Mouse (Mus musculus) R1 (cell line): ENCODE measurements around the gene Ikzf3.

Experiments
- DNase-seq: peaks from one replicate; pipeline ENCODE4 v3.0.0-alpha.2; 2018; ENCODE audit warnings: low read depth, low spot score

The Ikzf3 gene

DNA sequence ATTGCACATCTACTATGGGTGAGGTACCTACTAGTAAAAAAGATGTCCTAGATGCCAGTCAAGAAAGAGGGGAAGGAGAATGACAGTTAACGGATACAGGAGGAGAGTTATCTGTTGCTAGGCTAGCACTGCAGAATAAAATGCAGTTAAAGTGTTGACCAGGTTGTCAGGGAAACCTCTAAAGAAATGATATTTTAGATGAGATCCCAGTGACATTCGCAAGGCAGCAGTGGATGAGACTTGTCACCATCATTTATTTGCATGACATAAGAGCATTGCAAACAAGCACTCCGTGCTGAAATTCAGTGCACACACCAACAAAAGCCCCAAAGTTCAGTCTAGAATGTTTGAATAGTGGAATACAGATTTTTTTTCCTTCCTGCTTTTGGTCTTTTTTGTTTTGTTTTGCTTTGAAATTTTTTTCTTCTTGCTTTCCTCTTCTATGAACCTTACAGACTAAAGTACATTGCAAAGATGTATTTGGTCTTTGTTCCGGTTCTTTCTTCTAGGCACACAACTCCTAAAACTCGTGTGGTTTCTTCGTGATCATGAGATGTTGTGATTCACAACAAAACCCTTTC lies 32.4 kb downstream of the Ikzf3 start:
- no peak for DNase-seq

DNA sequence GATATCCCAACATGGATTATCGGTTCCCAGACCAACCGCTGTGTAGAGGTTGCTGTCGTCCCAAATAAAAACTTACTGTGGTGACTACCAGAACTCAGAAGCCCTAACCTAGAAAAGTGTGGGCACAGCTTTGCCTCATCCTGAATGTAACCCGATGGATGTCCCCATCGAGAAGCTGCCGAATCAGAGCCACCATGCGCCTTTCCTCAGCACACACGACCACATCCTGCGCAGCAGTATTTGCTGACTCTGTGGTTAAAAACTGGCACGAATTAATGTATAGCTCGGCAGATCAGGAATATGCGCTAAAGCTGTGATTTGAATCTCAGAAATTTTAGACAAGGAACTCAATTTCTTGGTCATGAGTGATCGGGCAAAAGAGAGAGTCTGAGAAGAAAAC lies 33.0 kb downstream of the Ikzf3 start:
- DNase-seq: no peak

DNA sequence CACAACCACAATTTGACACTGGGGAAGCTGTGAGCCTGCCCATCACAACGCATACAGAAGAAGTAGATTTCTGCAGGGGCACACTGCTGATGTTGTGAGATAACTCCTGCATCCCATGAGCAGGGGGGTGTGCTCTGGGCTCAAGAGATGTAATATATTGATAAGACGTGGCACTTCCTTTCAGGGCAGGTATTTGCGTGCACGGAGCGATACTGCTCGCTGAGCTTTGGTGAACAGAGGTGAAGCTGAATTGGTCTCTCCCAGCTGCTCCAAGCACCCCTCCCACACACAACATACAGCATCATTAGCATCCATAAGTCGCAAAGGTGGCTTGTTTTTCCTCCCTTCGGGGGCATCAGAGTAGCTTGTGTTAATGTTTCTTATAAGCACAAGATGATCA lies 35.7 kb downstream of the Ikzf3 start:
- DNase-seq: no peak

DNA sequence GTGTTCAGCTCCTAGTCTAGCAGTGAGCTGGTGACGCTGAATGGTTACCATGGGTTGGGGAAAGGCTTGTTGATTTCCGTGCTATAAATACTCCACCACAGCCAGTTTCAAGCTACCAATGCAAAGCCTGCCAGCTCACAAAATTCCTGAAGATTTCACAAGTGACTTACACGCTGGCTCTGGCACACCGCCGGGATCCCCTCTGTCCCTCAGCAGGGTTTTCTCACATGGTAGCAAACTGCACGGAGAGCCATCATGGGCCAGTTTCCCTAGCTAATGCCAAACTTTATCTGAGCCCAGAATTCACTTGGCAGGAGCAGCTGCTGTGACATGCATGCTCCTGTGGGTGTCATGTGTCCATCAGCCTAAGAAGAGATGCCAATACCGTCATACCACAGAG lies 36.4 kb downstream of the Ikzf3 start:
- DNase-seq: no peak

DNA sequence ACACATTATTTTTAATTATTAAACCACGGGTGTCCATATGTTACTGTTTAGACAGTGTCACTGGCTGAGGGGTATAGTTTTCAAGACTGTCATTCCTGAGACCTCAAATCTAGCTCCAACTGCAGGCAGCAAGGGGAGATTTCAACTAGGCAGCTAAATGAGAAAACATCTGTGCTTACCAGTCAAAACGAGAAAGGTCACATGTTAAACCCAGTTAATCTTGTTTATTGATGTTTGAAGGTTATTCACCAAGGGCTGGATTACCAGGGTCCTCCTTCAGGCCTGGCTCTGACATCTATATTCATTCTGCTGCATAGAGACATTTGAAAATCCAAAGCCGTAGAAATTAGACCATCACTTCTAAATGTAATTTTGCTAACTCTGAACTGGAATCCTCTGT lies 40.9 kb downstream of the Ikzf3 start:
- no peak for DNase-seq

DNA sequence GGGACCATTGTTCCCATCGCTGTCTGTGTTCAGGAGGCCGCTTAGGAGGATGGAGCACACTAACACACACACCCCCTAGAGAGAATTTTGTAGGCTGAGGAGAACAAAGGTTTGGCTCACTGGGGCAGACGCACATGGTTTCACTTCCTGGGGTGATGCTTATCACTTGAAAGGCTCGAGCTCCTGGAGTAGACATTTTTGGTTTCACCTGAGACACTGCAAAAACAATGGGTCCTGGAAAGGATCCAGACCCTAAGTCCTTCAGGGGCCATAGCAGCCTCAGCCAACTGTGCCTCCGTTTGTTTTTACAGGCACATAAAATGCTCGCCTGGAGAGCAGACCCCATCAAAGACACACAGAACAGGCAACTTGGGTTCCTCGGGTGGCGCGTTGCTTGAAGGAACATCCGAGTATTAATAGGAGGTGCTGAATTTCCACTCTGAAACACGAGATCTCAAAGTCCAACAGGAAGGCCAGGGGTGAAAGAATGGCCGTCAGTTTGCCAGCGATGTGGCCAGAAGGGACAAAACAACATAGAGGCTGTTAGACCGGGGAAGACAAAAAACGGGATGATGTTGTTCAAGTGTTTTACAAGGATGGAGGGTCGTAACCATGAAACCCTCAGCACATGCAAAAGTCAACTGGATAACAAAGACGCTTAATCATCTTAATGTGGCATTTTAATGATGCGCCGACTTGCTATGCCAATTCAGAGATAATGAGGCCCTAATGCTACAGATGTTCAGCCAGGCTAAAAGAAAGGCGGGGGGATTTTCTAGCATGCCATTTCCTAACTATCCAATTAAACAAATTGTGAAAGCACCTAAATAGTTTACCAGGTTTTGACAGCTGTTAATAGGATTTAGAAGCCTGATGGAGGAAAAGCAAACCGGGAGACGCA lies 48.2 kb downstream of the Ikzf3 start:
- peak; percentile 56 for DNase-seq

DNA sequence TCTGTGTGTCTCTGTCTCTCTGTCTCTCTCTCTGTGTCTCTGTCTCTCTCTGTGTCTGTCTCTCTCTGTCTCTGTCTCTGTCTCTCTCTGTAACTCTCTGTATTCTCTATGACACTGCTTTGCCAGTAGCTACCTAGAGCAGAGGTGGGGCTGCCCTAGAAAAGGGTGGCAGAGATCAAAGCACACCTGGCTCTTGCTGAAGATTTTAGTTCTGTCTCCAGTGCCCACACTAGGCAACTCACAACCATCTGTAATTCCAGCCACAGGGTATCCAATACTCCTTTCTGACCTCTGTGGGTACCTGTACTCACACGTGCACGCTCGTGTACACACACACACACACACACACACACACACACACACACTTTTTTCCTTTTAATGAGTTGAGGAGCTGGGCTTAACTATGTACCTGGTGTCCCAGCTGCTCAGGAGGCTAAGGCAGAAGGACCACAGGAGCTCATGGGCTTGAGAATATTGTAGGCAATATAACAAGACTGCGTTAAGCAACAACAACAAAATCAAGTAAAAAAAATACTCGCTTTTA lies 50.6 kb downstream of the Ikzf3 start:
- DNase-seq: no peak

DNA sequence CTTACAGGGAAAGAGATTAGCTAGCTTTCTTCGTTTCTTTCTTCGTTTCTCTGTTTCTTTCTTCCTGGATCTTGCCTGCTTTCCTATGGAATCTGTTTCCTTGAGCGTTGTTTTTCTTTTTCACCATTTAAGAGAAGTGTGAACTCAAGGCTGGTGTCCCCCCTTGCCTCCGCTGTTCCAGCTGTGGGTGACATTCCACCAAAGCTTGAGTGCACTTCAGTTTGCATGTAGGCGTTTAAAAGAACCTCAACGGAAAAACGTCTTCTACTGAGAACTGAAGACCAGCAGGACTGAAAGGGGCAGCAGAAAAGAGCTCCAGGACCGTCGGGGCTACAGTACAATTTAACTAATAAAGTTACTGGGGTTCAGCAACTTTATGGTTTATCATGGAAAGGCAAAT lies 52.4 kb downstream of the Ikzf3 start:
- no peak for DNase-seq

DNA sequence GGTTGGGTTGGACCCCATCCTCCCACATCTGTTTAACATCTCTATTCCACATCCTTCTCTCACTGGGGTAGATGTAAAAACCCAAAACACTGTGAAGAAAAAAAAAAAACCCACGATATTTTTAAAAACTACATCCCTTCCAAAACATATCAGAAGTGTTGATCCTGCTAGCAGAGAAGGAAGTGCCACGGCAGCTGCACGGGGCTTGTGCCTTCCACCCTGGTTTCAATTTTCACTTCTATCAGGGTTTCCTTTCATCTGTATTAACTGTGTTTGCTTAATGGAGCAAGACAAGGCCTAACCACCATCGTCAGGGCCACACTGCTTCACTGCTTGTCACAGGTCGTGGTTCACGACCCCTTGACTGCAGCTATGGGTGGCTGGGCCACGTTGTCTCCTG lies 52.9 kb downstream of the Ikzf3 start:
- no peak for DNase-seq

DNA sequence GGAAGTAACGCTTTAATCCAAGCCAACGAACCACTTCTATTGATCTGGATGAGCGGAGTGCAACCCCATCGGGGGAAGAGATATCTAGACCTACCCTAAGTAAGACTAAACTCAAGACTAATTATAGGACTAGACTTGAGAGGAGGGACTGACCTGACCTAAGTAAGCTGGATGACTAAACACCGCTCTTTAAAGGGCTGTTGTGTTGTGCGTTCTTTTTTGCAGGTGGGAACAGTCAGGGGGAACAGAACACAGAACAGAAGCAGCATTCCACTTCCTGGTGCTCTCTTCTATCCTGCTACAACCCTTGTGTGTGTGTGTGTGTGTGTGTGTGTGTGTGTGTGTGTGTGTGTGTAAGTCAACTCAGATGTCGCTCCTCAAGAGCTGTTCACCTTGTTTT lies 54.3 kb downstream of the Ikzf3 start:
- no peak for DNase-seq

DNA sequence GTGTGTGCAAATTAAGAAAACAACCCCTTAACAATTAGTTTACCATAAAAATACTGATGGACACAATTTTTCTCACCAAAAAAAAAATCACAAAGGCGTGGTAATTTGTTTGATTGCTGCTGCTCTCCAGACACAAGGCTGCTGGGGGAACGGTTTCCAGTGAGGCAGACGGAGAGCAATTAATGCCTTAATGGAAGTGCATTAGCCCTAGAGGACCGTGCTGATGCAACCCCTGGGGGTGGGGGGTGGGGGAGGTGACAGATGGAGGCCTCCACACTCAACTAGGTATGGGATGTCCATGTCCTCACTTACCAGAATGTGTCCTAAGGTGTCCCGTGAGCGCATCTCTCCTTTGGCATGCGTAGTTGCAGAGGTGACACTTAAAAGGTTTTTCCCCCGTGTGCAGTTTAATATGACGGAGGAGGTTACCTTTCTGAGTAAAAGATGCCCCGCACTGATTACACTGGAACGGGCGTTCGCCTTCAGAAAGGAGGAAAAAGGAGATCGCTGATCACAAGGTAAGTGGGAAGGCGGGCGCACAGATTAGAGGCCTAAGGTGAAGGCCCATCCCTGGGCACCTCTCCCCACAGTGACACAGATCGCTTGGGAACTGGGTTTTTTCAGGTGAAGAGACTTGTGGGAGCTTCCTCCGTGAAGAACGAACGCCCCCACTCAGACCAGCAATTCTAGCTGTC lies 57.1 kb downstream of the Ikzf3 start:
- no peak for DNase-seq

DNA sequence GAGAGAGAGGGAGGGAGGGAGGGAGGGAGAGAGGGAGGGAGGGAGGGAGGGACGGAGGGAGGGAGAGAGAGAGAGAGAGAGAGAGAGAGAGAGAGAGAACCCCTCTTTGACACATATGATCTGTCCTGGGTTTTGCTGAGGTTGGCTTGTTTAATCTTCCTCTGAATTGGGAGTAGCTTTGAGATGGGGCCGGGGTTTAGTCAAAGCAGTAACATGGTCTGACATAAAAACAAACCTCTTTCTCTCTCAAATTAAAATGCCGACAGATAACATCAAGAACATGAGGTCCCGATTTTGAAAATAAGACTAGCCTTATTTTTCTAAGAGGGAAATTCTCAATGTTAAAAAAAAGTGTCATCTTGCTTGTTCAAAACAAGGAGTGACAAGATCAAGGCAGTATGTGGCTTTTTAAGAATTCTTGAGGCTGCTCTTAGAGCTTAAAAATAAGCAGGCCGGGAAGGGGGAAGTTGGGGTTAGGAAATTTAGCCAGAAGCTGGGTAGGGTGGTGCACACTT lies 58.2 kb downstream of the Ikzf3 start:
- no peak for DNase-seq

DNA sequence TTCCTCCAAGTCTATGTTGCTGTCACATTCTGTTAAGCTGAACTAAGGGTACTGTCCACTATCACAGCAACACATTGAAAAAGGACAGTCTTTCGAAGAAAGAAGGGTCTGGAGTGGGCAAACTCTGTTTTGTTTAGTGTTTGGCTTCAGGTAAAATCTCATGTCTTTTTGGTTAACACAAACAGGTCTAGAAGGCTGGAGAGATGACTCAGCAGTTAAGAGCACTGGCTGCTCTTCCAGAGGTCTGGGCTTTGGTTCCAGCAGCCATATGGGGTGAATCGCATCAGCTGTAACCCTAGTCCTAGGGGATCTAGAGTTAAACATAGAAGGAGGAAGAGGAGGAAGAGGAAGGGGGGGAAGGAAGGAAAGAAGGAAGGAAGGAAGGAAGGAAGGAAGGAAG lies 60.1 kb downstream of the Ikzf3 start:
- no peak for DNase-seq

DNA sequence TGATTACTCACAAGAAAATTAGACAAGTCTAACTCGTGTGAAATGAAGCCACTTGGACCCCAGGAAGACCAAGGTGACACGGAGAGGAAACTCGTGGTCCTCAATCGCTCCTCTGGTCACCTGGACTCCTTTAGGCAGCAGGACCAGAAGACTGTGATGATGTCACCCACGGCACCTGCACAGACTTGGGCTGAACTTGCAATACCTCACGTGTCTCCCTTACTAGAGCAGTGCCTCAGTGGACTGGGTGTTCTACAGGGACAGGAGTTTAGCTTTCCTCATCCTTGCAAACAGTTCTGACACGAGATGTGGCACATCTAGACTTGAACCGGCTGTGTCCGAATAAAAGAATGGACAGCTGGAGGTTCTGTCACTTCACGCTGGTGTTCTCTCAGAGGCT lies 63.8 kb downstream of the Ikzf3 start:
- no peak for DNase-seq

DNA sequence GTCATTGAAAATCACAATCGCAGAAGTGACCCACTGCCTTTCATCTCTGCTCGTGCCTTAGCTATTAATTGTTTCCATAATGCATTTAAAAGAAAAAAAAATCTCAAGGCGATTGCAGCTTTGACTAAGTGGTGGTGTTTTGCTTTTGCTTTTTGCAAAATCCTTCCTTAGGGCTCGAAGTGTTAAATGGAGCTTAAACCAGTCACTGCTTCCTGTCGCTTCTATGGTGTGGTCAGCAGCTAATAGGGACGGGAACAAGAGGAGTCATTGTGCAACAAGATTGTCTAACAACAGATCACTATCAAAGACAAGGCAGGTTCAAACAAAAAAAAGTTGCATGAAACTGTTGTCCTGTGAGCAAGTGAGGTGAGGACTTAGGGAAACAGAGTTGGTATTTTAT lies 64.6 kb downstream of the Ikzf3 start:
- DNase-seq: no peak

DNA sequence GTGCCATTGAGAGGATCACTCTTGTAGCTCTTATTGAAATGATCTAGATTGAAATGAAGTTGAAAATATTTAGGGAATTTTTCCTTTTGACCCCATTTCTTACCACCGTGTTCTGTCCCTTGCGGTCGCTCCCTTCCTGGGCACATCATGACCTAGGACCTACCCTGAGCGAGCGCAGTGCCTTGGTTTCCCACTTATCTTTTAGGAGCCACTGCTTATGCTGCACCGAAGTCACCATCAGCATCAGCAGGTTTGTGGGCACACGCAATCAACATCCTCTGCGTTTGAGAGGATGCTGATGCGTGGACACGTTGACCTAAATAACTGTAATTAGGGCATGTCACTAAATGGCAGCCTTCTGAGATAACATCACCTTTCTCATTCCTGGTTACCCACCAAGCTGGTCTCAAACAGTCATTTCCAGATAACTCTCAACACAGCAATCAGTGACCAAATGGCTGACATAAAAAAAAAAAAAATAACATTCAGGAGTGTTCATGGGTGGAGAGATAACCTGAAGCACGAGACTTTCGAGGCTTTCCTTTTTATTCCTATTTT lies 65.8 kb downstream of the Ikzf3 start:
- DNase-seq: no peak

DNA sequence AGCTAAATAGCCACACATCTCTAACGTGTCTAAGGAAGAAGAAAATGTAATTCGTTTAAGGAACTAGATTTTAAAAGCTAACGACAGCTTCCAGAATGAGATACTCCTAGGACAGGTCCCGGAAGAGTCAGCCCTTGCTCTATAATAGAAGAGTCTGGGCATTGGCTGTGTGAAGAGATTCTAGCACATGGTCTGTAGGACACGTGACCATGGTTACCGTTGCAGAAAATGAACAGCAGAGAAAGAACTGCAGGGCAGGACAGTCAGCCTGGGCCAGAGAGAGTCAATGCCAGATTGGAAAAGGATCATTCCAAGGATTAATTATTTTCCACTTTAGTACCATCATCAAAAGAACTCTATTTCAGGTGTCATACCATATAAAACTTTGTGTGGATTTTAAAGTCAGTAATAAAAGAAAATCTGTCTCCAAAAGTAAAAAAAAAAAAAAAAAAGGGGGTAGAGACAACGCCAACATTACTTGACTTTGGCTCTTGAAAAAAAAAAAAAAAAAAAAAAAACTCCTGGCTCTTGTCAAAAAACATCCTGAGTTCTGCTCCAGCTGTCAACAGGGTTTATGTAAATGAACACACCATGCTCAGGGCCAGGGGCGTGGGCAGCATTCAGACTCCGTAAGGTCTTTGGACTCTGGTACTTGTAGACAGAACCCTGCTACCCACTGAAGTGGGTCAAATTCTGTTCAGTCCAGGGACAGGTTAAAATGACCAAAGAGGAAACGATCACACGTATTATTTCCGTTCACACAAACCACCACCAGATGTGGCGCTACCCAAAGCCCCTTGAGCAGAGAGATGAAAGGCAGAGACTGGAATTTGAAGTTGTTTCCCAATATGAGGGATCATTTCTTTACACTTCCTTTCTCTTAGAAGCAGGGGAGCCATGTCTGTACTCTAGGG lies 66.5 kb downstream of the Ikzf3 start:
- DNase-seq: no peak

DNA sequence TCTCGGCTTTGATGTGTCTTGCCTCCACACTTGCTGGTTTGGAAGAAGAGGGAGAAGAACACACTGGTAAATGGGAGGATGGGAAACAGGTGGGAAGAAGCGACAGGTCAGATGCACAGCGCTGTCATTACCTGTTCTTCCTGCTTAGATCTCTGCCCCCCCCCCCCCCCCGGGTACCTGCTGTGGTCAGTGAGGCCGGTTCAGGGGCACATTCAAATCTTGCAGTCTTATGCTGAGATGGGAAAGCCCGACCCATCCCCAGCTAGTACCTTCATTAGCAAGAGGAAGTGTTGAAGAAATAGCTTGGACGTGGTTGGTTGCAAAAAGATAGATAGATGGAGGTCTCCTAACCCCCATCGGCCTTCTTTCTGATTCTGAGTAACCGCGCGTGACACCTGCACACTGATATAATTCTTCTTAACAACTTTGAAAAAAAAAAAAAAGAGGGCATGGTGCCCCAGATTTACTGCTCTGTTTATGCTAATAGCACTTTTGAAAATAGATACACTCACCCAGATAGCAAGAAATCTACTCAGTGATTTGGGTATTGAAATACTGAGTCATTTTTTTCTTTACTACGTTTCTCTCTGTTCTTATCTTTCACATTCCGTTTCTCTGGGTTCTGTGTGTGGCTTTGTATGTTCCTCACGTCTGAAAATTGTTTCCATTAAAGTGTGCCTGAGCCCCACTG lies 68.7 kb downstream of the Ikzf3 start:
- no peak for DNase-seq

DNA sequence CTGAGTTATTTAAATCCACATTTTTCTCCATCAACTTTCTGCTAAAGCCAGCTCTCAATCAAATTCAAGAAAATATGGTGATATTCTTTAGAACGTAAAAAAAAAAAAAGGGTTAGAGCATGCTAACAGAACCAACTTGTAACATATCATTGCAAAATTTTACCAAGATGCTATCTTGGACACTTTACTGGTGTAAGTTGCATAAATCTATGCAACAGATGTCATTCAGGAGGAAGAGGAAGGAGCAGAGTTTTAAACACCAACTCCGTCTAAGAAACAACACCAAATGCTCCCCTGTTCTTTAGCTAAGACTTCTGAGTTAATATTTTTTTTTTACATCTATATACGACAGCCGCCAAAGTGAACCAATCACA lies 69.4 kb downstream of the Ikzf3 start:
- DNase-seq: no peak

DNA sequence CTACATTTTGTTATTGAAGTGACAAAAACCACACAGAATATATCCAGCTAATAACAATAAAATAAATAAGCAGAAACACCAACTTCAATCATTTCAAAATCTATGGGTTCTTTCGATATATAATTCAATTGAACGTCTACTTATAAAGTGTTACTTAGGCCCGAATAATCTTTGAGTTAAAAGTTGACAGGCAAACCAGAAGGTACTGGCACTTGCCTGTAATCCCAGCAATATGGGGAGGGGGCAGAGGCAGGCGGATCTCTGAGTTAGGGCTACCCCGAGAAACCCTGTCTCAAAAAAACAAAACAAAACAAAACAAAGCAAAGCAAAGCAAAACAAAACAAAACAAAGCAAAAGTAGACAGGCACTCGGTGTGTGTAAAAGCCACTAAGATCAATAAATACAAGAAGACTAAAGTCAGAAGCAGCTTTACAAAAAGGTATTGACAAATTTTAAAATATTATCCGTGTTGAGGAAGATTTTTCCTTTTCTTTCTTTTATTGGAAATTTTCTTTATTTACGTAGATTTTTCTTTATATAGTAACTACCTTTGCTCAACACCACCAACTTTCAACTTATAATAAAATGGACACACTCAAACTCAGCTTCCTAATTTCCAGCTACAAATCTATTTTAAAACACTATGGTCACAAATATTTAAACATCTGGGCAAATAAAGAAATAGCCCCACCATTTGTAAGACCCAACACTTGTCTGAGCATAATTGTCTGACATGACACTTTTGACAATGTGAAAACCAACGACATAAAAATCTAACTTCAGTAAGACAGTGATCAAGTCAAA lies 70.0 kb downstream of the Ikzf3 start:
- DNase-seq: no peak
